Mouse (Mus musculus): ENCODE data around the gene Ttll1. TPM values are rescaled to one million over a fixed set of nuclear protein-coding genes. Genes with fewer than 3 reads are reported as not detected.
A peak's percentile ranks its signal among the peaks of the same experiment; 100 is the strongest.

The Ttll1 gene
- total RNA-seq (2014; fragmentation: Nextera tagmentation) (9.5 and 18.0 TPM in 2 replicates), total RNA-seq (2017) (9.2 and 9.5 TPM in 2 replicates)

DNA sequence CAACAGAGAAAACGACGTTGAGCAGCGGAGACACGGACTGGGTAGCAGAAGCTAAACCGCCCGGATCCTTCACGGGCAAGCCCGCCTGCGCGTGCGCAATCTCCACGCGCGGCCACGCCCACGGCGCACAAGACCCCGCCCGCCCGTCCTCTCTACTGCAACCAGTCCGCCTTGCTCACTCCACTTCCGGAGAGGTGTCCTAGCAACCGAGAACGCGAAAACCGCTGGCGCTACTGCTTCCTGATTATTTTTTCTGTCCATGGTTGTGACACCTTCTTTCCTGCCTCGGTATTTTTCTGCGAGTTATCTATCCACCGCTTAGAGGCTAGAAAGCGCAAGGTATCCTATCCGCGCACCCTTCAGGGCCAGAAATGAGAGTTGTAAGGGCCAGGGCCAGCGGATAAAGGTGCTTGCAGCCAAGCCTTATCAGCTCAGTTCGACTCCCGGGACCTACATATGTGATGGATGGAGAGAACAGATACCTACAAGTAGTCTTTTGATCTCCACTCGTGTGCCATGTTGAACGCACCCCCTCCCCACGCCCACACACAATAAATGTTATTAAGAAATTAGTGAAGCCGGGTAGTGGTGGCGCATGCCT lies at the start of gene Ttll1:
Gene Ttll1, minus strand, starts transcription at position 89 of the 601 bp plus-strand sequence.
- peak; percentile 96 for ATAC-seq (replicated peaks; ENCODE audit: low FRiP score, low TSS enrichment, poor library complexity, severe bottlenecking)

GRCm38 (mm10) chr15:83555161-83555974 lies 44.7 kb upstream of the Ttll1 start:
- ATAC-seq (replicated peaks; ENCODE audit: low FRiP score, low TSS enrichment, poor library complexity, severe bottlenecking): peak; percentile 83

DNA sequence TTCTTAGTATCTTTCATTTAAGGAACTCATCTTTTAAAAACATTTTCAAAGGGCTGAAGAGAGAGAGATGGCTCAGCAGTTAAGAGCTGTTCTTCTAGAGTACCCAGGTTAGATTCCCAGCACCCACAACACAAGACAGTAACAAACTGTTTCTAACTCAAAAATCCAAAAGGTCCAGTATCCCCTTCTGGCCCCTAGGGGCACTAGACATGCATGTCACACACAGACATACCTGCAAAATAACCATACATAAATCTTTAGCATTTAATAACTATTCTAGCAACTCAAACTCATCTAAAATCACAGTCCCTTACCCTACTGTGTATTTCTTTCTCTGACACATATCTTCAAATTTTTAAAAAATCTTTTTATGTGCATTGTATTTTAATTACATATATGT lies 43.1 kb upstream of the Ttll1 start:
- no peak for ATAC-seq (replicated peaks; ENCODE audit: low FRiP score, low TSS enrichment, poor library complexity, severe bottlenecking)

DNA sequence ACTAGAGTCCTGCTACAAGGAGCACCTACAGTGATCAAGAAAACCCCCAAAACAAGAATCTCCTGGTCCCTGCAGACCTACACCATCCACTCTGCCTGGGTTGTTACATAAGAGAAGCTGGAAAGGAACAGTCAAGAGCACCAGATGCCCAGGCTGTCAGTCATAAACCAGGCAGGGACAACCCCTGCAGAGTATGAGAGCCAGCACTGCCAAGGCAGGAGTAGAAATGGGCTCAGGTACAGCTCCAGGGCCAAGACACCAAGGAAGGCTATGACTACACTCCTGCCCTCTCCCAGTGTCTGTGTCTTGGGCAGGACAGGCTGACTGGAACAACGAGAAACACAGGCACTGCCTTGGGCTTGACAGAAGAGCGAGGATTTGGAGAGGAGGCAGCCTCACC lies 39.4 kb upstream of the Ttll1 start:
- no peak for ATAC-seq (replicated peaks; ENCODE audit: low FRiP score, low TSS enrichment, poor library complexity, severe bottlenecking)

DNA sequence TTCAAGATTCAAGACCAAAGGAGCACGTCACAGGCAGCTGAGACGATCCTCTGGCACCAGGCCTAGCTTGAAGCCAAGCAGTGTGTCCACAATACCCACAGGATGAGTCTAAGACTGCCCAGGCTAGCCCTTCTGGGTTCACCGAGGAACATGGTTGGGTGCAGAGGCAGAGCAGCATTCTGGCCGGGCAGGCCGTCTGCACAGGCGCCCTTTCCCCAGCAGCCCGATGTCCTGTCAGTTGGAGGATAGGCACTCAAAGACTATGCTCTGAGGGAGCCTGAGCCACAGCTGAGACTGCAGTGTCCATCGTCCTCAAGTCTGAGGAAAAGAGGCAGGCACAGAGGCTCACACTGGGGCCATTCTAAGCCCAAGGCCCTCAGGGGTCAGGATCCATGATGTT lies 36.5 kb upstream of the Ttll1 start:
- ATAC-seq (replicated peaks; ENCODE audit: low FRiP score, low TSS enrichment, poor library complexity, severe bottlenecking): no peak

GRCm38 (mm10) chr15:83546029-83546428 lies 35.3 kb upstream of the Ttll1 start:
- no peak for ATAC-seq (replicated peaks; ENCODE audit: low FRiP score, low TSS enrichment, poor library complexity, severe bottlenecking)

- ATAC-seq (replicated peaks; ENCODE audit: low FRiP score, low TSS enrichment, poor library complexity, severe bottlenecking): no peak
These were observed 31.1 kb upstream of the Ttll1 start for GRCm38 (mm10) chr15:83541647-83542287.

DNA sequence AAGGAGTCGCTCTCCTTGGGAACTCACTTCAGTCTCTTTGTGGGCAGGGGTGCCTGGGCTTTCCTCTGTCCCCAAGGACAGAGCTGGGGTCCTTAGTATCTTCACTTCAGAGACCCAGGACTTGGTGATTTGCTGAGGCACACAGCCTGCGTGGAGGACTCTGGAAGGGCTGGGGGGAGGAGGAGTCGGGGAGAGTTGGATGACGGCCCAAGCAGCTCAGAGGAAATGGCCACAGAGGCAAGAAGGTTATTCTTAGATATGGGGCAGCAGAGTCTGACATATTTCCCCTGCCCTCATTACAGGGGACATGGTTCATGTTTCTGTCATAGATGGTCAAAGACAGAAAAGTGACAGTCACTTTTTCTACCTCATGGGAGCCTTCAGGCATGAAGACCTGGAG lies 29.2 kb upstream of the Ttll1 start:
- 0 out of 2 replicates have a peak, but pooled peaks have one; percentile 23 for ATAC-seq (replicated peaks; ENCODE audit: low FRiP score, low TSS enrichment, poor library complexity, severe bottlenecking)

- ATAC-seq (replicated peaks; ENCODE audit: low FRiP score, low TSS enrichment, poor library complexity, severe bottlenecking): no peak
These were observed 28.2 kb upstream of the Ttll1 start for GRCm38 (mm10) chr15:83538855-83539254.

GRCm38 (mm10) chr15:83535890-83536231 lies 25.2 kb upstream of the Ttll1 start:
- ATAC-seq (replicated peaks; ENCODE audit: low FRiP score, low TSS enrichment, poor library complexity, severe bottlenecking): no peak

DNA sequence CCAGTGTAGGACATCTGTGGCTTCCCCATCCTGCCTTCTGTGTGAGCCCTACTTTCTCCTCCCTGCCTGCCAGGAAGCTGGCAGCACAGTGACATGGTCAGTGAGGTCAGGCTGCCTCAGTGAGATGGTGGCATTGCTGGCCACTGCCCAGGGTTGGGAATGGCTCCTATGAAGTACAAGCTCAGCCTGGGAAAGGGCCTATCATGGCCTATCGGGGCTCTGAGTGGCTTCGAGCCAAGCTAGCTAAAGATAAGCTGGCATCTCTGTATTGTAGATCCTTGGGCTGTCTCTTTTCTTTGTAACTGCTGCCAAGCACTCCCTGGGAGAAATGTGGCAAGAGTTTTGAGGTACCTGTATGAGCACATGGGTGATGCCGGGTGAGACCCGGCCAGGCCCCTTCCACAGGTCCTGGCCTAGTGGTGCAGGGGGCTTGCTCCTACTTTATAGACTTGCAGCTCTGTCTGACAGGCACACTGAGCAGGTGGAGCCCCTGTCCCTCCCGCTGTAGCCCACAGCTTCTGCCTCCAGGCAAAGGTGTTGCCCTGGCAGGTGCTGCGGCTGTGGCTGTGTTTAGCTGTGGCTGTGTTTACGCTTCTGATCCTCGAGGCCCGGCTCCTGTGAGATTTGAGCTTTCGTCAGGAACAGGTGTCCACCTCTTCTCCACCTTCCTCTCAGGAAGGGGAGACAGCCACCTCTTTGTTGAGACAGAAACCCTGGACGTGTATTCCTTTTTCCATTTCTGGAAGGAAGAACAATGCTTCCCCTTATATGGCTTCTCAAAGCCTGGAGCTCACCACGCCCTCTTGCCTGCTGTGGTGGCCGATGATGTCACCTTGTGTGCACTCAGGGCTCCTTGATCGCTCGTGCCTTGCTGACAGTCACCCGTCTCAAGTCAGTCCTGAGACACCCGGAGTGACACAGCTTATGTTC lies 24.5 kb upstream of the Ttll1 start:
- peak; percentile 52 for ATAC-seq (replicated peaks; ENCODE audit: low FRiP score, low TSS enrichment, poor library complexity, severe bottlenecking)

DNA sequence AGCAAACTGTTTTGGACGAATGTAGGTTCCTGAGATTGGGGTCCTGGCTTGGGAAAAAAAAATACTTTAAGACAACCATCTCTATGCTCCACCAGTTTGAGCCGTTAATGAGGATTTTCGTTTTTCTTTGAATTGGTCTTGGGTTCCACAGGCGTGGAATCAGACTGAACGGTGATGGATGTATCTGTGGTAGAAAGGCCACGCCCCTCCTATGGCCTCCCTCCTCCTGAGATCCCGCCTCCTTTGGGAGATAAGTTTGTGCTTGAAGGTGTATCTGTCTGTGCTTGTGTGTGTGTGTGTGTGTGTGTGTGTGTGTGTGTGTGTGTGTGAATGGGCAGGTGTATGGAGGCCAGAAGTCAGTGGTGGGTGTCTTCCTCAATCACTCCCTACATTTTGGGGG lies 21.9 kb upstream of the Ttll1 start:
- ATAC-seq (replicated peaks; ENCODE audit: low FRiP score, low TSS enrichment, poor library complexity, severe bottlenecking): no peak

DNA sequence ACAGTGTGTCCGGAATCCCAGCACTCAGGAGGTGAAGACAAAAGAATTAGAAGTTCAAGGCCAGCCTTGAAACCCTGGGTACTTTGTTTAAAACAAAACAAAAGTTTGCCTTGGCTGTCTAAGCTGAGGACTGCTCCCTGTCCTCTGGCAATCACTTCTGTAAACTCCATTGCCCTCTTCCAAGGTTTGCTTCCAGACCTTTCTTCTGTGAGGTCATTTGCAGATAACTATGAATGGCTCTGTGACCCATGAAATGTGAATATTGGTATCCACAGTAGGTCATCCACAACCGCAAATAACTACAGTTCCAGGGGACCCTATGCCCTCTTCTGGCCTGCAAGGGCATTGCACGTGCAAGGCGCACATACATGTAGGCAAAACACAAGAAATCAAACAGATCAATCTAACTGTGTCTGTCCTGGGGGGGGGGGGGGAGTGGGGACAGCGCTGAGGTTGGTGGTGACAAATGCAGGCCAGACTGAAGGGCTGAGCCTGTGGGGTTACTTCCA lies 21.3 kb upstream of the Ttll1 start:
- ATAC-seq (replicated peaks; ENCODE audit: low FRiP score, low TSS enrichment, poor library complexity, severe bottlenecking): no peak

- no peak for ATAC-seq (replicated peaks; ENCODE audit: low FRiP score, low TSS enrichment, poor library complexity, severe bottlenecking)
These were observed 20.0 kb upstream of the Ttll1 start for GRCm38 (mm10) chr15:83530688-83531087.

- ATAC-seq (replicated peaks; ENCODE audit: low FRiP score, low TSS enrichment, poor library complexity, severe bottlenecking): no peak
These were observed 19.5 kb upstream of the Ttll1 start for GRCm38 (mm10) chr15:83530233-83530632.

DNA sequence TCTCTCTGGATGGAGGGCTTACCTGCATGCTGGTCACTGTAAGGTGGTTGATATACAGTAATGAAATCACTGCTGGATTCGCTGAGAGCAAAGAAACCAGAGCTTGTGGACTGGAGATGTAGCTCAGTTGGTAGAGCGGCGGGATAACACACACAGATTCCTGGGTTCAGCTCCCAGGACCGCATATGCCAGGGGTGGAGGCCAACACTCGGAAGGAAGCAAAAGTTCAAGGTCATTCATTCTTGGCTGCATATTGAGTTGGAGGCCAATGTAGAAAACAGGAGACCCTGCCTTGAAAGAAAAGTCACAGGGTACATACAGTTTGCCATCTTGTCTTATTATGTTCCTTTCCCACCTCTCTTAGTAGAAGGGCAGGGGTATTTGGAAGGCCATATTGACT lies 19.1 kb upstream of the Ttll1 start:
- ATAC-seq (replicated peaks; ENCODE audit: low FRiP score, low TSS enrichment, poor library complexity, severe bottlenecking): no peak

DNA sequence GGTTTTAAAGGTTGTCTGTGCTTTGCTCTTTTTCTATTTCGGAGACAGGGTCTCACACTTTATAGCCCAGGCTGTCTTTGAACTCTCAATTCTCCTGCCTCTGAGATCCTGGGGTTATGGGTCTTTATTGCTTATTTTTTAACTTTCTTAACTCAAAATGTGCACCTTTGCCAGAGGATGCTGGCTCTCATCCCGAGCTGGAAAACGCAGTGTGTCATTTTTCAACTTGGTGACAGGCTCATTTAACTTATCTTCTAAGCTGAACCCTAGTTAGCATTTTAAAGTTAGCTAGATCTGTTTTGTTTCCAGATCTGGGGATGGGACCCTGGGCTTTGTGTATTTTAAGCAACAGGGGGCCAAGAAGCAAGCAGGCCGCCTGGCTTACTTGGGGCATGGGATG lies 18.2 kb upstream of the Ttll1 start:
- no peak for ATAC-seq (replicated peaks; ENCODE audit: low FRiP score, low TSS enrichment, poor library complexity, severe bottlenecking)

- ATAC-seq (replicated peaks; ENCODE audit: low FRiP score, low TSS enrichment, poor library complexity, severe bottlenecking): no peak
These were observed 17.1 kb upstream of the Ttll1 start for GRCm38 (mm10) chr15:83527747-83528146.

DNA sequence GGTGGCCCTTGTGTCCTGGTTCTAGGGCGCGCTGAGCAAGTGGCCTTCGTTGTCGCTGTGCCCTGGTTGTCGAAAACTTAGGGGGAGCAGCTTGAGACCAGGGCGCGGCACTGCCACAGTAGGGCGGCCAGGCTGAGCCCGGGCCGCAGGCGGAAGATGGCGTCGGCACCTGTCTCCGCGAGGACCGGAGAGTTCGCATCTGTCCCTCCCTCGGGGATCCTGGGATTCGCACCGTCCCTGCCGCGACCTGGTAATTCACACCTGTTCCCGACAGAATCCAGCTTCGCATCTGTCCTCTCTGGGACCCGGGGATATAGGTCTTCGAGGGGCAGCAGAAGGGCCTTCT lies 16.4 kb upstream of the Ttll1 start:
- ATAC-seq (replicated peaks; ENCODE audit: low FRiP score, low TSS enrichment, poor library complexity, severe bottlenecking): peak; percentile 43
